Mouse (Mus musculus): ENCODE data around the gene Olfr218. TPM values are rescaled to one million over a fixed set of nuclear protein-coding genes. Genes with fewer than 3 reads are reported as not detected.
"Not testable (repeated sequence)": the region's sequence is repeated elsewhere in the genome, so short reads cannot be mapped to it uniquely, and the experiment has no call there.

Gene Olfr218
- polyA plus RNA-seq (2016; fragmentation: Nextera tagmentation; extraction: Ambion mirVana), result not detected in 2 replicates

GRCm38 (mm10) chr1:173197508-173197907 lies at the start of gene Olfr218:
TSS of gene Olfr218 (plus strand) at chr1:173197808.
- Histone ChIP-seq H3K36me3 (no peaks in the 10 kb centered on the region), H3K4me3 (no peak within 1 kb of the TSS), H3K27me3 (replicated peaks) (no peaks in the 10 kb centered on the region), H3K4me2 (no peak within 1 kb of the TSS), H3K27ac (no peak within 1 kb of the TSS), H3K9ac (no peak within 1 kb of the TSS), H3K4me1 (no peaks in the 10 kb centered on the region), H3K9me3 (replicated peaks) (no peaks in the 10 kb centered on the region)
- 67% methylated on average over 5 of the region's 5 CpGs for WGBS (ENCODE audit: insufficient replicate concordance)
- no peak for ATAC-seq

DNA sequence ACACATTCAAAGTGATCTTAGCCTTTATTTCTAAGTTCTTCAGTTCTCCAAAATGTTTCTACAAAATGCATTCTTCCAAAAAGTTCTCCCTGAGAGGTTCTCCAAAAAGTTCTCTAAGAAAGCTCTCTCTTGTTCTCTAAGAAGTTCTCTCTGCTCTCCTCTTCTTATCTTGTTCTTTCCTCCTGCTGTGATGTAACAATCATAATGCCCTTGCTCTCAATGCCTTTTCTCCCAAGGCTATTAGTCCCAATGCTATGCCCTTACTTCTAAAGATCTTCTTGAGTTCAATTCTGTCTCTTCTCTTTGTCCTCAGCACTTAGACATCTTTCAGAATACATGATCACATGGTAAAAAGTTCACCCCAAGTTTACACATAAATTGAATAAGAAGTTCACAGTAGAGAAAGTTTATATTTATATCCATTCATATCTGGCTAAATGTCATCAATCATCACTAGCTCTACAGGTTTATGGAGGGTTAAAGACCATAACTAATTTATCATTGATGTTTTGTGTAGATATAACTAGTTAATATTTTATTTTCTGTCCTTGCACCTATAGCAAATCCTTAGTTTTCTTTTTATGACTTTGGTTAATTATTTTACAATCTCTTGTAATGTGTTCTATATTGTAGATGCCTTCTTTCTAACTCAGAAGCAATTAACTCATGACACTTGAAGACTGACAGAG lies 23.3 kb upstream of the Olfr218 start:
- Histone ChIP-seq H3K4me1 (no peaks in the 10 kb centered on the region), H3K9me3 (replicated peaks) (no peaks in the 10 kb centered on the region), H3K4me2 (no peak overlapping the region), H3K27ac (no peak overlapping the region), H3K4me3 (no peak overlapping the region), H3K9ac (no peak overlapping the region), H3K36me3 (no peaks in the 10 kb centered on the region), H3K27me3 (replicated peaks) (no peaks in the 10 kb centered on the region)
- ATAC-seq, result no peak

- Histone ChIP-seq H3K4me1 (no peaks in the 10 kb centered on the region), H3K27ac (no peak within 1 kb of the TSS), H3K27me3 (replicated peaks) (no peaks in the 10 kb centered on the region), H3K9me3 (replicated peaks) (no peaks in the 10 kb centered on the region), H3K9ac (no peak within 1 kb of the TSS), H3K4me2 (no peak within 1 kb of the TSS), H3K4me3 (no peak within 1 kb of the TSS), H3K36me3 (no peaks in the 10 kb centered on the region)
- WGBS (ENCODE audit: insufficient replicate concordance), result 29% methylated on average over 3 of the region's 3 CpGs
- no peak for ATAC-seq
These were observed 7.1 kb upstream of the Olfr218 start, which contains the start of gene Olfr1406 for GRCm38 (mm10) chr1:173190540-173190939. TSS of gene Olfr1406 (minus strand) at chr1:173190640.

GRCm38 (mm10) chr1:173192059-173192458 lies 5.5 kb upstream of the Olfr218 start:
- no peaks in the 10 kb centered on the region for H3K36me3 ChIP-seq
- no peaks in the 10 kb centered on the region for H3K9me3 ChIP-seq (replicated peaks)
- no peak overlapping the region for H3K9ac ChIP-seq
- H3K27me3 ChIP-seq (replicated peaks), result no peaks in the 10 kb centered on the region
- H3K27ac ChIP-seq, result no peak overlapping the region
- no peak overlapping the region for H3K4me3 ChIP-seq
- no peak for ATAC-seq
- H3K4me1 ChIP-seq, result no peaks in the 10 kb centered on the region
- no peak overlapping the region for H3K4me2 ChIP-seq
- 26% methylated on average over 3 of the region's 3 CpGs for WGBS (ENCODE audit: insufficient replicate concordance)

DNA sequence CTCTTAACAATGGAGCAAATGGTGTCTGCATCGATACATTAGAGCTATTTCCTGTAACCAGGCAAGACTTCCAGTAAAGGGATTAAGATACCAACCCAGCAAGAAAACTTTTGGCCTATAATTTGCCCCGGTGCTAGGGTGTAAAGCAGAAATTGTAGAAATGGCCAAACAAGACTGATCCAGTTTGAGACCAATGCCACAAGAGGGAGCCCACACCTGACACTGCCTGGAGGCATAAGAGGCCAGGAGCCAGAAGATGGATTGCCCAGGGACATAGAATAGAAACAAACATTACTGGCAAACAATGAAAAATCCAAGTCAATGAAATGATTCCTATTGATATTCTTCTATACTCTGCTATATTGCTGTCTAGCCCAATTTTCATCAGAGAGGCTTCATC lies 1.2 kb upstream of the Olfr218 start:
- Histone ChIP-seq H3K4me3 (no peak overlapping the region), H3K27ac (no peak overlapping the region), H3K9me3 (replicated peaks) (no peaks in the 10 kb centered on the region), H3K36me3 (no peaks in the 10 kb centered on the region), H3K4me1 (no peaks in the 10 kb centered on the region), H3K9ac (no peak overlapping the region), H3K4me2 (no peak overlapping the region), H3K27me3 (replicated peaks) (no peaks in the 10 kb centered on the region)
- ATAC-seq, result no peak
- WGBS (ENCODE audit: insufficient replicate concordance), result 57% methylated on average over 2 of the region's 2 CpGs

DNA sequence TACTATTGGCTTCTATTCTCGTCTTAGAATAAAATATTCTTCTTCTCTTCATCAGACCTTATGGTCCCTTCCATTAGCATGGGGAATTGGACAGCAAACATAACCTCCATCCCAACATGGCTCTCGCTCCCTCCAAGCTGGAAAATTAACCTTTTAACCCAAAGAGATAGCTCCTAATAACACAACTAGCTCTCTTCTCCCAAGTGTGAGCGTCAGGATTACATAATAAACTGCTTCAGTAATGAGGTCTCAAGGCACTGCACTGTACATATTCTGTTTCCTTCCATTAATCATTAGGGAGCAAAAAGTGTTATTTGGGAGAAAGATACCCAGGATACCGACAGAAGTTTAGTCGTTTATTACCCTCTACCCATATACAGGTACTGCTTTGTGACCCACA lies 14.5 kb downstream of the Olfr218 start, which contains the start of gene Olfr1404:
Gene Olfr1404 (plus strand): TSS at position 301 of the 400 bp plus-strand sequence.
- H3K4me3 ChIP-seq, result no peak within 1 kb of the TSS
- H3K4me1 ChIP-seq, result no peaks in the 10 kb centered on the region
- no peaks in the 10 kb centered on the region for H3K27me3 ChIP-seq (replicated peaks)
- H3K9ac ChIP-seq, result no peak within 1 kb of the TSS
- 63% methylated on average over 5 of the region's 5 CpGs for WGBS (ENCODE audit: insufficient replicate concordance)
- H3K27ac ChIP-seq, result no peak within 1 kb of the TSS
- H3K9me3 ChIP-seq (replicated peaks), result 0 out of 2 replicates have a peak, but pooled peaks cover 3% of the 10 kb centered on the region
- no peak for ATAC-seq
- no peaks in the 10 kb centered on the region for H3K36me3 ChIP-seq
- no peak within 1 kb of the TSS for H3K4me2 ChIP-seq

GRCm38 (mm10) chr1:173216481-173216880 lies 18.9 kb downstream of the Olfr218 start:
- no peak overlapping the region for H3K4me2 ChIP-seq
- H3K36me3 ChIP-seq, result no peaks in the 10 kb centered on the region
- no peak overlapping the region for H3K9ac ChIP-seq
- ATAC-seq, result no peak
- no peaks in the 10 kb centered on the region for H3K4me1 ChIP-seq
- H3K4me3 ChIP-seq, result no peak overlapping the region
- no peaks in the 10 kb centered on the region for H3K9me3 ChIP-seq (replicated peaks)
- no peak overlapping the region for H3K27ac ChIP-seq
- no peaks in the 10 kb centered on the region for H3K27me3 ChIP-seq (replicated peaks)
- WGBS (ENCODE audit: insufficient replicate concordance), result 62% methylated on average over 3 of the region's 3 CpGs

GRCm38 (mm10) chr1:173227081-173227480 lies 29.5 kb downstream of the Olfr218 start, which contains the start of gene Fcer1a:
TSS of gene Fcer1a (minus strand) at chr1:173227214.
- no peak within 1 kb of the TSS for H3K4me3 ChIP-seq
- H3K4me1 ChIP-seq, result no peaks in the 10 kb centered on the region
- H3K9ac ChIP-seq, result no peak within 1 kb of the TSS
- no peak within 1 kb of the TSS for H3K4me2 ChIP-seq
- no peaks in the 10 kb centered on the region for H3K36me3 ChIP-seq
- ATAC-seq, result no peak
- H3K9me3 ChIP-seq (replicated peaks), result no peaks in the 10 kb centered on the region
- H3K27me3 ChIP-seq (replicated peaks), result no peaks in the 10 kb centered on the region
- no peak within 1 kb of the TSS for H3K27ac ChIP-seq
- 37% methylated on average over 2 of the region's 2 CpGs for WGBS (ENCODE audit: insufficient replicate concordance)

DNA sequence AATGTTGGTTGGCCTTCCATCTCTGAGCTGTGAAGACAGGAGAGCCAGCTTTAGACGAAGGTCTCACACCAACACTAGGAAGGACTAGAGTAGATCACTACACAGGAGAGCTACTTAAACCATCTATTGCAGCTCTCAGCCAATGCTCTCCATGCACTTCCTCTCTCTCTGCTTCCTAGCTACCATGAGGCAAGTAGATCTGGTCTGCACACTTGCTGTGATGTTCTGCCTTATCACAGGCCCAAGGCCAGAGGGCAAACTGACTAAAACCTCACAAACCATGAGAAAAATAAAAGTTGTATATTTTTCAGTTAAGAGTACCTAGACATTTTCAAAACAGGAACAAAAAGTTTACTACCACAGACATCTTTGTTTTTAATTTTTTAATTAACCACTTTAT lies 39.4 kb downstream of the Olfr218 start:
- not testable (repeated sequence) for H3K4me1 ChIP-seq; H3K9me3 ChIP-seq (replicated peaks); H3K4me2 ChIP-seq; ATAC-seq; H3K27ac ChIP-seq; H3K4me3 ChIP-seq; H3K36me3 ChIP-seq; H3K9ac ChIP-seq; H3K27me3 ChIP-seq (replicated peaks)
- 61% methylated on average over 1 of the region's 1 CpGs for WGBS (ENCODE audit: insufficient replicate concordance)

- H3K4me3 ChIP-seq, result no peak overlapping the region
These were observed 52.3 kb downstream of the Olfr218 start for GRCm38 (mm10) chr1:173249888-173250287.

More at GRCm38 (mm10) chr1:173249888-173250287, 52.3 kb downstream of the Olfr218 start:
- WGBS (ENCODE audit: insufficient replicate concordance), result 72% methylated on average over 3 of the region's 3 CpGs
- no peak overlapping the region for H3K27ac ChIP-seq
- H3K36me3 ChIP-seq, result no peaks in the 10 kb centered on the region
- H3K9ac ChIP-seq, result no peak overlapping the region
- H3K4me1 ChIP-seq, result no peaks in the 10 kb centered on the region
- H3K9me3 ChIP-seq (replicated peaks), result no peaks in the 10 kb centered on the region
- no peak overlapping the region for H3K4me2 ChIP-seq
- no peak for ATAC-seq
- no peaks in the 10 kb centered on the region for H3K27me3 ChIP-seq (replicated peaks)

Data from liver, embryonic 12.5 days (tissue).